Mouse (Mus musculus) R1 (cell line): ENCODE data around the gene Olfr680-ps1.
"Not testable (repeated sequence)": the region's sequence is repeated elsewhere in the genome, so short reads cannot be mapped to it uniquely, and the experiment has no call there.

Source experiments
- DNase-seq: peaks from one replicate; pipeline ENCODE4 v3.0.0-alpha.2; 2018; ENCODE audit warnings: low read depth, low spot score

The Olfr680-ps1 gene

DNA sequence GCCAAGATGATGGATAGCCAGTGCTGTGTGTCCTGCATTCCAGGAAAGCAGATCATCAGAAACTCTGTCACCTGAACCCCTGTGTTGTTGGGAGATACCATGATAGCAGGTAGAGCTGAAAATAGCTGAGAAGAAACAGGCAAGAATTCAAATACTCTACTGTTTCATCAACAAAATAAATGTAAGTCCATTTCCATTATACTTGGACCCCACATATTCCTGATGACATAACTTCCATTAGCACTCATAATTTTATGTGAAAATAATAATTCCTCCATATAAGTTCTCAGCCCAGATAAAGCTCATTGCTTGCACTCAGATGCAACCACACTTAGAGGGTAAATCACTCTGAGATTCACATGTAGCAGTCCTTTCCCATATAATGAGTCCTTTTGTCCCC lies at the start of gene Olfr680-ps1:
Gene Olfr680-ps1 (minus strand): TSS at position 101 of the 400 bp plus-strand sequence.
- not testable (repeated sequence) for DNase-seq

DNA sequence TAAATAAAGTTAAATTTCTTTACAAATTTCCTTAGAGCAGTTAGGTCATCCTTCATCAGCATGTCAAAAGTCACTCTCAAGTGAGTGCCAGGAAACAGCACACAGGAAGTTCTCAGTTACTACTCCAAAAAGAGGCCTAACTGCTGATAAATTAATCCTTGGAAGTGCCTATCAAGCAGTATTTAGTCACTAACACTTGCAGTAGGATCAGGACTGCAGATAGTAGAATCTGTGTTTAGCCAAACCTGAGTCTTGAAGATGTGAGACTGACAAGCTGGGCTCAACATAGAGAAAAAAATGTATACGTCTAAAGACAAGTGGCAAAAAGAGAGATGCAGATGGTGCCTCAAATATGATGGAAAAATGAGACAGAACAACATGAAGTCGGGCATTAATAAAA lies 48.7 kb upstream of the Olfr680-ps1 start:
- DNase-seq, result no peak

DNA sequence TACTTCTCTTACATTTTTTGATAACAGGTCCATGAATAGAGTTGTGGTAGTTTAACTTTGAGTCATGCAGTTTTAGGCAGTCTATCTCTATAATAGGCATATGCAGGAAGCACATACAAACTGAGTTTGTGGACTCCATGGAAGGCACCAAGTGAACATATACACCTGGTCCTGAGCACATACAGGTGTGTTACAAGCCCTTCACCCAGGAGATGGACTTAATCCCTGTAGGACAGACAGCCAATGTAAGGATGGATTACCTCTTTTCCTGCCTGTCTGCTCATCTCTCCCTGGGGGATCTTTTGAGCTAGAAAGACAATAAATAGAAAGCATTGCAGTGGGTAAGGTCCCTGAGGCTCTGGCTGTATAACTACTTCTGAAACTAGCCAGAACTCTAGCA lies 23.9 kb upstream of the Olfr680-ps1 start, which contains the start of gene Olfr681:
Gene Olfr681 (plus strand): TSS at position 301 of the 400 bp plus-strand sequence.
- DNase-seq, result no peak

DNA sequence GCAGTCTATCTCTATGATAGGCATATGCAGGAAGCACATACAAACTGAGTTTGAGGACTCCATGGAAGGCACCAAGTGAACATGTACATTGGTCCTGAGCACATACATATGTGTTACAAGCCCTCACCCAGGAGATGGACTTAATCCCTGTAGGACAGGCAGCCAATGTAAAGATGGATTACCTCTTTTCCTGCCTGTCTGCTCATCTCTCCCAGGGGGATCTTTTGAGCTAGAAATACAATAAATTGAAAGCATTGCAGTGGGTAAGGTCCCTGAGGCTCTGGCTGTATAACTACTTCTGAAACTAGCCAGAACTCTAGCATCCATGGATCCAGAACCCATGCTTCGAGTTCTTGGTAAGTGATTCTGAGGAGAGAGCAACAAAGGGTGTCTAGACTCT lies 11.7 kb downstream of the Olfr680-ps1 start, which contains the start of gene Olfr679:
Gene Olfr679 (plus strand): TSS at position 301 of the 400 bp plus-strand sequence.
- DNase-seq, result no peak

DNA sequence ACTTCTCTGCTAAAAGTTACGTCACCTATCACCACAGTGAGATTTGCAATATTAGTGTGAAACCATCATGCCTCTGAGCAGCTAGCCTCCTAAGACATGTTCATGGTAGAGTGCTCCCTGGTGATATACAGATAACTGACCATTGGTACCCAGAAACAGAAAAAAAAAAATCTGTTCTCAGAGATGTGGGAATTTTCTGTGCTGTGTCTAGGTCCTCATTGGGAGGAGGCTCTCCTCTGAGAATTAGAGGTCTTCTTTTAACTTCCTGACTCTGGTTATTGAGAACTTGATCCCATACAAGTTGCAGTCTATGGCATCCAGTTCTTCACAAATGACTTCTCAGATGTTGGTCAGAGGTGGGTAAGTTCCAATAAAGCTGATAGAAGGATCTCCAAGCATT lies 28.4 kb downstream of the Olfr680-ps1 start, which contains the start of gene Olfr678:
Gene Olfr678 (plus strand): TSS at position 301 of the 400 bp plus-strand sequence.
- no peak for DNase-seq

DNA sequence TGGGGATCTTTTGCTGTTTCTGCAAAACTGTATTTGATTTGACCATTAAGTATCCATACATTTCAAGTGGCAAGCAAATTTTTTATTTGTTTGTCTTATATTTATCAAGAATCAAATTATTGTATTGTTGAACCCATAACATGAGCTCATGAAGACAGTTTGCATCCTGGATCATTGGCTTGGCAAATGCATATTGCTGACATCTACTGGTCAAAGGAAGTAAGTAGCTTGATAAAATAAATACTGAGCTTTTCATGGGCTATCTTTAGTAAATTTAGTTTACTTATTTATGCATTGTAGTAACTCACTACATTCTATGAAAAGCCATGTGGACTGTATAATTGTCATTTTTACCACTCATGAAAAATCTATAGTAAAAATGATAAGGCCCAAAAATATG lies 33.7 kb downstream of the Olfr680-ps1 start:
- no peak for DNase-seq
